Mouse (Mus musculus) lung, postnatal 0 days (tissue): ENCODE measurements around the gene Acp7.

Source experiments
- CTCF ChIP-seq: IDR thresholded peaks from 2 replicates; pipeline ENCODE4 v1.5.1; 2016; ENCODE audit warnings: antibody characterized with exemption, mild to moderate bottlenecking
- EP300 ChIP-seq: IDR thresholded peaks from 2 replicates; pipeline ENCODE4 v1.6.1; 2016; ENCODE audit warnings: antibody characterized with exemption, mild to moderate bottlenecking, control low read depth

- TF ChIP-seq CTCF = no peak
- TF ChIP-seq EP300 = no peak
Observed at GRCm38 (mm10) chr7:28631073-28631472, at the start of gene Acp7.
